Mouse (Mus musculus) urinary bladder, postnatal 10 days (tissue): ENCODE data around the gene Zbtb34.

ENCODE experiments used
- DNase-seq: peaks from one replicate; pipeline ENCODE4 v3.0.0; 2022; ENCODE audit warnings: low spot score

Zbtb34 gene

DNA sequence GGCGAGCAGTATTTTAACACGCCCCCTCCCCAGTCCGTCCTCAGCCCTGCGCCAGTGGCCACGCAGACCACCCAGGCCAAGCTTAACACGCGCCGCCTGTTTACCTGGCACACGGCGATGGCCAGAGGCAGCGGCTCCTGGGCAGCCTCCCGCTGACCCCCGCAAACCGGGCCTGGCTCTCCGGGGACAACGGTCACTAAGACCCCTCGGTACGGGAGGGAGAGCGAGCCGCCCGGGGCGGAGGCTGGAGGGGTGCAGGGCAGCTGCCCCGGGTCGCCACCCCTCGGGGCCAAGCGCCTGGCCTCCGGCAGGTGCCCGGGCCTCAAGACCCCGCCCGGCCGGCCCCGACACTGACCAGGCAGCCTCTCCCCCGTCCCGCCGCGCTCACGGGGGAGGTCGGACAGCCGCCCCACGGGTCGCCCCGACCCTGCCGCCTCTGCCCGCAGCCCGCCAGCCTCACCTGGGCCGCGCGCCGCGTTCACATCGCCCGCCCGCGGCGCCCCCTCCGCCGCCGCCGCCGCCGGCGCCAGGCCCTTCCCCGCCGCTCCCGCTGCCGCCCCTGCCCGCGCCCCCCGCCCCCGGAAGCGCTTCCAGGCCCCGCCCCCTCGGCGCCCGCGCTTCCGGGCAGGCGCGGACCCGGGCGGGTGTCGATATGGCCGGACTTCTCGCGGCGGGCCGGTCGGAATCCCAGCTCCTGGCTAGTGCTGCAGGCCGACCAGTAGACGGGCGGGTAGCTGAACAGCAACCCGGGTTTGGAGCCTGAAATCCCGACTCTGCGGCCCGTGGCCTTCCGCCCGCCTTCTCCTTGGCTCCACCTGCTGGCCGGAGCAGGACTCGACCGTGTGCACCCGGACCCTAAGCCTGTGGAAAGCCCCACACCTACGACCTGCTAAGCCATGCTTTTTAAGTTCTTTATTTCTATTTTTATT lies at the start of gene Zbtb34:
Gene Zbtb34, minus strand, starts transcription at position 554 of the 929 bp plus-strand sequence.
- no peak for DNase-seq

GRCm38 (mm10) chr2:33477961-33478755 lies 47.0 kb upstream of the Zbtb34 start:
- DNase-seq, result no peak

DNA sequence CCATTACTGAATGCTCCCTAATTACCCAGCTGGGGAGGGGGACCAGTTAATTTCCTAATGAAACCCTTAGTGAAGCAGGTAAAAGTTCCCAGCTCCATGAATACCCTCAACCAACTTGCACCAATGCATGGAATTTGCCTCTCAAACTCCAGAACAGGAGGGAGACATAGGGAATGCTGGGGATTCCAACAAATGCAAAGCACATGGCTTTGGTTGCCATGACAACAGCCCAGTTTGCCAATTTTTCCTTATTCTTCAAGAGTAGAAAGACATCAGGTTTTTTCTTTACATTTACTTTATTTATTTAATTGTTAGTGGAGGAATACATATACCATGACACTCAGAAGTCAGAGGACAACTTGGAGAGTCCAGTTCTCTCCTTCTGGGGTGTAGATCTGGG lies 44.8 kb upstream of the Zbtb34 start:
- DNase-seq, result no peak

DNA sequence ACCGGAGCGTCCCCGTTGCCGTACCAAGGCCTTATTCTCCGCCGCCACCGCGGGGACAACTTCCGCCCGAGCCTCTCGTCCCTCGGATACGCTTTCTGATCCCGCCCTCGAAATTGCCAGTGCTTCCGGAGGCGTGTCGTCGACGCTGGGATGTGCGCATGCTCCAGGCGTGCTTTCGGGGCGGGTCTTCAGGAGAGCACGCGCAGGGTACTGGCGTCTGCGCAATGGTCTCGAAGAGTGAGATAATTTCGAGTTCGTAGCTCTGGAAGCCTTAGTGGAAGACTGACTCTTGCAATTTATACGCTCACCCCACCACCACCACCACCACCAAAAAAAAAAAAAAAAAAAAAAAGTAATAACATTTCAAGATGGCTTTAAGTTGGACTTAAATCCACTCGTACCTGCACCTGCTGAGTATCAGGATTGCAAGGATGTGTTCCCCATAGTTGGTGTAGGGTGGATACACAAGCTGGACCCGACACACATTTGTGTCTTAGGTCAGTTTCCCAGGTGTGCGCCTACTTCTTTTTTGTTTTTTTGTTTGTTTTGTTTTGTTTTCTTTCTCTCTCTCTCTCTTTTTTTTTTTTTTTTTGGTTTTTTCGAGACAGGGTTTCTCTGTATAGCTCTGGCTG lies 37.5 kb upstream of the Zbtb34 start, which contains the start of gene Zbtb43:
Gene Zbtb43, minus strand, starts transcription at position 94 of the 632 bp plus-strand sequence.
- DNase-seq, result peak; percentile 84

DNA sequence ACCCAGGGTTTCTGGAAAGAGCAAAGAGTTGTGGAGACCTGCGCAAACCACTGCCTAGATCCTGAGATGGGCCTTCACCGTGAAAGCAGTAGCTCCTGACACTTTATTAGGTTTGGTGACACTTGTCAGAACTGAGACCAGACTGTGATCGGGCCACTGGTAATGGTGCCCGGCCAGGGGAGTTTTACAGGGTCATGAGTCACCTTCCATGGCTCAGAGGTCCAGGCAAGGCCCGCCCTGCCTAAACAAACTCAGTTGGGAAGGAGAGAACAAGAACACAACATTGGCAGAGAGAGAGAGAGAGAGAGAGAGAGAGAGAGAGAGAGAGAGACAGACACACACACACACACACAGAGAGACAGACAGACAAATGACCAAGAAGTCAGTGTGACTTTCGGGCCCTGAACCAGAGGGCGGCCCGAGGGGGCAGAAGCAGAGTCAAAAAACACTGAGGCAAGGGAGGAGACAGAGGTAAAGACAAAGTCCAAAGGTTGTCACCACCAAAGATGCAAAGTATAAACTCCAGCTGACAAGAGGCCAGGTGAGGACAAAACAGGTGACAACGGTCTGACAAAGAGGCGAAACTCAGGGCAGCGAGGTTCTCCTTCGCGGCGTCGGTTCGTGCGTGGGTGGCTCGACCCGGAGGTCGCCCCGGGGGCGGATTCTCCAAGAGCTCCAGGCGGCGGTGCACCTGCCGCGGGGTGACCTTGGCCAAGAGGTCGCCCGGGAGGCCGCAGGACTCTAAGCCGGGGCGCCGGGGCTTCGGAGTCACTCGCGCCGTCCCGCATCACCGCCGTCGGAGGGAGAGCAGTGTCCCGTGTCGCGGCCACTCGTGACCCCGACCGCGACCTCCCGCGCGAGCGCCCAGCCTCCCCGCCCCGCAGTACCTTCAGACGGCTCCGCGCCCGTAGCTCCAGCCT lies 36.7 kb upstream of the Zbtb34 start:
- DNase-seq, result no peak

- no peak for DNase-seq
These were observed 34.8 kb upstream of the Zbtb34 start for GRCm38 (mm10) chr2:33465966-33466365.

DNA sequence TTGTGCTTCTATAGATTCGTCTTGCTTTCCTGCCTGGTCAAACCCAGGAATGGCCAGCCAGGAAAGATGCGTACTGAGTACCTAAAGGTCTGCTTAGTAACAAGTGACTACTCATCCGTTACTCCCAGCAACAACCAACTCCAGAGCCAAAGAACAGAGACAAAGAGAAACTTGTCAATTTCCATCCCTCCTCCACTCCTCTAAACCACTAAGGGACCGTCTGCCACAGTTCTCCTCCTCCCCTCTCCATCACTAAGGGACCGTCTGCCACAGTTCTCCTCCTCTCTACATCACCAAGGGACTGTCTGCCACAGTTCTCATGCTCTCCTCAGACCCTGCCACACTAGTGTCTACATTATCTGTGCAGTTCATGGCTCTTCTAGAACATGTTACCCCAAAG lies 34.1 kb upstream of the Zbtb34 start:
- DNase-seq, result no peak

GRCm38 (mm10) chr2:33462066-33462465 lies 30.9 kb upstream of the Zbtb34 start:
- DNase-seq, result no peak

DNA sequence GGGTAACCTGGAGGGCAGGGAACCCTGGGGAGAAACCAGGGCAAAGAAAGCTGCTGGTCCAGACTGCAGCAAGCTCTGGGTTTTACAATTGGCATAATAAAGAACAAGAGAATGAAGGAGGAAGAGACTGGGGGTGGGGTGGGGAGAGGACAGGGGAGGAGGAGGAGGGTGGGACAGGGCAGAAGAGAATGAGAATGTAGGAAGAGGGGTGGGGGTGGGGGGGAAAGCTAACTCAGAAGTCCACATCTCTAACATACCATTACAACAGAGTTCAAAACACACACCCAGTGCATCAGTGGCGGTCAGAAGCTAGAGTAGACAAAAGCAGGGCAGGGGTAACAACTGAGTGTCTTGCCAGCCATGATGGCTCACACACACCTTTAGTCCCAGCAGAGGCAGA lies 29.9 kb upstream of the Zbtb34 start:
- DNase-seq, result no peak

- DNase-seq, result no peak
These were observed 28.5 kb upstream of the Zbtb34 start for GRCm38 (mm10) chr2:33459660-33460059.

GRCm38 (mm10) chr2:33456696-33457095 lies 25.6 kb upstream of the Zbtb34 start:
- no peak for DNase-seq

DNA sequence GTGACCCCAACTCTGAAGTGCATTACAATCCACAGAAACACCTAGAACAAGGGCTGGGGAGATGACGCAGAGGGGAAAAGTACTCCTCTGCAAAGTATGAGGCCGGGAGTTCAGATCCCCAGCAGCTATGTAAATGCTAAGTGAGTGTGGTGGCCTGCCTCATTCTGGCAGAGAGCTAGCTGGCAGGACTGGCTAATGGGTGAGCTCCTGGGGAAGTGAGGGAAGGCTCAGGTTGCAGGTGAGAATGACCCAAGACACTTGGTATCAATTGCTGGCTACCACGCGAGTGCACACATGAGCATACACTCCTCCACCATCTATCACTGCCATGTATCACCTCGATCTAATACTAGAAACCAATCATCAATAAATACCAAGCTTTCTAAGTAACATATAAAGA lies 25.1 kb upstream of the Zbtb34 start:
- DNase-seq, result no peak

- no peak for DNase-seq
These were observed 24.2 kb upstream of the Zbtb34 start for GRCm38 (mm10) chr2:33455350-33455749.

- DNase-seq, result no peak
These were observed 23.7 kb upstream of the Zbtb34 start for GRCm38 (mm10) chr2:33454816-33455215.

DNA sequence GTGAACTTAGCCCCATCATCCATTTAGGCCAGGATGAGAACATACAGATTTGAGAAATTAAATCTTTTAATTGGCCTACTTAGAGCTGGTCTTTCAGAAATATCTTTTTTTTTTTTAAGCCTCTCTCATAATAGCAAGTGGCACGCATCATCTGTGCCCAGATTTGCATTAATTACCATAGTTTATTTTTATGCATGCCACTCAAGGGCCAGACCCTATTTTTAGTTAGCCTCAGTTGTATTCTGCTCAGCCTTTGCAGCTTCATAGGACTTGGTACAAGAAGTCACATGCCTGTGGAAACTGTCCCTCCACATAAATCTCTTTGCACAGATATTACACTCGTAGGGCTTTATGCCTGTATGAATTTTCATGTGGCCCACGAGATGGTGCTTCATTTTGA lies 22.4 kb upstream of the Zbtb34 start:
- DNase-seq, result no peak

GRCm38 (mm10) chr2:33452721-33453120 lies 21.6 kb upstream of the Zbtb34 start:
- DNase-seq, result no peak

- no peak for DNase-seq
These were observed 21.0 kb upstream of the Zbtb34 start for GRCm38 (mm10) chr2:33452140-33452539.

DNA sequence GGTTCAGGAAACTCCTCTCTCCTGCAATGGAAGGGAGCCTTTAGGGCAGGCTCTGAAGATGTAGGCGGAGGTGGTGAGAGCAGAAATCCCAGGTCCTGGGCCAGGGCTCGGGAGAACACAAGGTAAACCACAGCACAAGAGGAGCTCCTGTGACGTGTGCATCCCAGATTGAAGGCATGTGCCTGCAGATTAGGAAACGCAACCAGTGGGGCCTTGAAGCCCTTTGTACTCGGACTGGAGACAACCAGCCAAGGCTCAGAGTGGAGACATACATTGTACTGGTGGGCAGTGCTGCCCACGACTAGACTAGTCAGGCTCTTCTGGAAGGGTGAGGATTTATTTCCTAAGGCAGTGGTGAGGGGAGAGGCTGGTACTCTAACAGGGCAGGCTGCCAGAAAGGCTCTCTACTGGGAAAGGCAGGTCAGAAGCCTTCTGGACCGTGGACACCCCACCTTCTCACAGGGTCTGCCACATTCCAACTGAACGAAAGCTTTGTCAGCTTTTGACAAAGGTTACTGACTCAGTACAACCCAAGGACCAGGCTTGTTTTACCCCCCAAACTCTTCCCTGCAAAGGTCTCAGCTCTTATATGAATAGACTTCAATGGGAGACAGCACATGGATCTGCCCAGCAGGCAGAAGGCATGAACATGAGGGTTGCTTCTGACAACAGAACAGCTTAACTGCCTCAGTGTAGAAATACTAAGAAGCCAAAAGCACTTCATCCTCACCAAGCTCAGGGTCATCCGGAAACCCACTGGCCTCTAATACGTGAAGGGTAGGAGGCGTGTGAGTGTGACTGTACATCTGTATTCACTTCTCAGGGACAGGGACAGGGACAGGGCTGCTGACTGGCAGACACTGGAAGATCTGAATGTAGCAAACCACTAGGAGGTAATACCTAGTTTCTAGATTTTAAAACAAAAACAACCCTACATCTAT lies 20.2 kb upstream of the Zbtb34 start:
- no peak for DNase-seq

DNA sequence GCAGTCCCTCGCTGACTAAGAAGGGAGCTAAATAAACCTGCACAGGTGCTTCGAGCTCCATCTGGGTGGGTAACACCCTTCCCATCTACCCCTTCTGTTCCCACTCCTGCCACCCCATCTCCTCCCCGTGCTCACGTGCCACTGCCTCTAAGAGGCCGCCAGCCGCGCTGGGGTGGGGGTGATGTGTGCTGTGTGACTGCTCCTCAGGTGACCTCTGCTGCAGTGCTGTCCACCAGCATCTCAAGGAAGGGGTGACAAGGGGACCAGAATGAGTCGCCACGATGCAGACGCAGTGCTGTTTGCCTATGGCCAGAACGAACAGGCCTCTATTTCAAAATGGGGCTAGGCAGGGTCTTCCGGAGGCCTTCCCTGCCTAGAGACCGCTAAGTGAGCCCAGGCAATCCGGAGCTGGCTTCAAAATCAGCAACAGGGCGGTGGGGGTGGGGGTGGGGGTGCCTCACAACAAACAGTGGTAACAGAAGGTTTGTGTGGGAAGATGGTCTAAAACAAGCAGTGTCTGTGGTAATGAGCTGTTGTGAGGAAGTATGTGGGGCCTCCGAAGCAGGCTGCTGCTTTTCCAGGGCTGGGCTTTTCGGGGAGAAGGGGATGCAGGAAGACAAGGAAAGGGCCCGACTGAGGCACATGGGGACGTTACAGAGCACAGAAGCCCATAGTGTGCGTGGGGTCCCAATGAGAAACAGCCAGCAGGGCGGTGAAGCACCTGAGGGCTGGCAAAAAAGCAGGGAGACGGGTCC lies 18.2 kb upstream of the Zbtb34 start:
- DNase-seq, result no peak

- DNase-seq, result no peak
These were observed 15.7 kb upstream of the Zbtb34 start for GRCm38 (mm10) chr2:33446796-33447195.
